Mouse (Mus musculus) telencephalon, adult 2 months (tissue): ENCODE measurements around the gene Ptov1.
"Not testable (repeated sequence)": the region's sequence is repeated elsewhere in the genome, so short reads cannot be mapped to it uniquely, and the experiment has no call there.

ENCODE experiments used
- DNase-seq: peaks from one replicate; pipeline ENCODE4 v3.0.0-alpha.2; 2011; ENCODE audit warnings: low read depth, low spot score

Ptov1 gene

GRCm38 (mm10) chr7:44888256-44889105, 18.9 kb upstream of the Ptov1 start:
- no peak for DNase-seq

- DNase-seq: no peak
These were observed 17.4 kb upstream of the Ptov1 start for GRCm38 (mm10) chr7:44886964-44887363.

GRCm38 (mm10) chr7:44884637-44885036, 15.0 kb upstream of the Ptov1 start:
- no peak for DNase-seq

GRCm38 (mm10) chr7:44883036-44883435, 13.4 kb upstream of the Ptov1 start:
- no peak for DNase-seq

GRCm38 (mm10) chr7:44877833-44878232, 8.2 kb upstream of the Ptov1 start:
- no peak for DNase-seq

GRCm38 (mm10) chr7:44871774-44872173, 2.2 kb upstream of the Ptov1 start:
- DNase-seq: not testable (repeated sequence)

GRCm38 (mm10) chr7:44871181-44871580, 1.6 kb upstream of the Ptov1 start:
- DNase-seq: no peak

GRCm38 (mm10) chr7:44870614-44871013, 1.0 kb upstream of the Ptov1 start:
- DNase-seq: no peak

GRCm38 (mm10) chr7:44868919-44869696, 480 bp downstream of the Ptov1 start:
- DNase-seq: no peak

GRCm38 (mm10) chr7:44868465-44868864, 1.1 kb downstream of the Ptov1 start:
- DNase-seq: no peak

GRCm38 (mm10) chr7:44867802-44868201, 1.8 kb downstream of the Ptov1 start:
- DNase-seq: no peak

GRCm38 (mm10) chr7:44867010-44867702, 2.4 kb downstream of the Ptov1 start:
- no peak for DNase-seq

- DNase-seq: no peak
These were observed 3.1 kb downstream of the Ptov1 start for GRCm38 (mm10) chr7:44866276-44867009.

GRCm38 (mm10) chr7:44864595-44865542, 4.7 kb downstream of the Ptov1 start:
- DNase-seq: no peak

GRCm38 (mm10) chr7:44863982-44864494, 5.5 kb downstream of the Ptov1 start:
- DNase-seq: no peak

GRCm38 (mm10) chr7:44863210-44863609, 6.4 kb downstream of the Ptov1 start:
- DNase-seq: no peak

- no peak for DNase-seq
These were observed 7.2 kb downstream of the Ptov1 start for GRCm38 (mm10) chr7:44862434-44862833.

- no peak for DNase-seq
These were observed 8.2 kb downstream of the Ptov1 start for GRCm38 (mm10) chr7:44861429-44861816.

- no peak for DNase-seq
These were observed 8.8 kb downstream of the Ptov1 start for GRCm38 (mm10) chr7:44860576-44861428.
